Mouse (Mus musculus): ENCODE results near the gene Taok1.
"Not testable (repeated sequence)": the region's sequence is repeated elsewhere in the genome, so short reads cannot be mapped to it uniquely, and the experiment has no call there.

Gene Taok1

GRCm38 (mm10) chr11:77607538-77608455 lies at the start of gene Taok1:
Gene Taok1, minus strand, starts transcription at chr11:77607815.
- DNase-seq (ENCODE audit: low read depth, low spot score): peak; percentile 99

GRCm38 (mm10) chr11:77653406-77654190 lies 46.0 kb upstream of the Taok1 start:
- DNase-seq (ENCODE audit: low read depth, low spot score): not testable (repeated sequence)

GRCm38 (mm10) chr11:77652484-77652883 lies 44.9 kb upstream of the Taok1 start:
- DNase-seq (ENCODE audit: low read depth, low spot score): no peak

- DNase-seq (ENCODE audit: low read depth, low spot score): no peak
Measured at GRCm38 (mm10) chr11:77648878-77649277, 41.3 kb upstream of the Taok1 start.

GRCm38 (mm10) chr11:77645481-77645880 lies 37.9 kb upstream of the Taok1 start:
- DNase-seq (ENCODE audit: low read depth, low spot score): peak; percentile 68

GRCm38 (mm10) chr11:77641390-77641789 lies 33.8 kb upstream of the Taok1 start:
- no peak for DNase-seq (ENCODE audit: low read depth, low spot score)

- DNase-seq (ENCODE audit: low read depth, low spot score): peak; percentile 90
Measured at GRCm38 (mm10) chr11:77630257-77630670, 22.6 kb upstream of the Taok1 start.

GRCm38 (mm10) chr11:77629476-77629875 lies 21.9 kb upstream of the Taok1 start:
- peak; percentile 70 for DNase-seq (ENCODE audit: low read depth, low spot score)

- no peak for DNase-seq (ENCODE audit: low read depth, low spot score)
Measured at GRCm38 (mm10) chr11:77626596-77627535, 19.3 kb upstream of the Taok1 start.

GRCm38 (mm10) chr11:77625061-77625855 lies 17.6 kb upstream of the Taok1 start:
- peak; percentile 83 for DNase-seq (ENCODE audit: low read depth, low spot score)

- DNase-seq (ENCODE audit: low read depth, low spot score): peak; percentile 96
Measured at GRCm38 (mm10) chr11:77624441-77625060, 16.9 kb upstream of the Taok1 start.

- DNase-seq (ENCODE audit: low read depth, low spot score): peak; percentile 45
Measured at GRCm38 (mm10) chr11:77624002-77624401, 16.4 kb upstream of the Taok1 start.

GRCm38 (mm10) chr11:77621902-77622535 lies 14.4 kb upstream of the Taok1 start:
- no peak for DNase-seq (ENCODE audit: low read depth, low spot score)

GRCm38 (mm10) chr11:77615084-77615624 lies 7.5 kb upstream of the Taok1 start:
- DNase-seq (ENCODE audit: low read depth, low spot score): no peak

- DNase-seq (ENCODE audit: low read depth, low spot score): peak; percentile 75
Measured at GRCm38 (mm10) chr11:77606835-77607537, 629 bp downstream of the Taok1 start.

- no peak for DNase-seq (ENCODE audit: low read depth, low spot score)
Measured at GRCm38 (mm10) chr11:77606469-77606834, 1.2 kb downstream of the Taok1 start.

- no peak for DNase-seq (ENCODE audit: low read depth, low spot score)
Measured at GRCm38 (mm10) chr11:77597266-77597665, 10.3 kb downstream of the Taok1 start.

GRCm38 (mm10) chr11:77591388-77591787 lies 16.2 kb downstream of the Taok1 start:
- DNase-seq (ENCODE audit: low read depth, low spot score): no peak

- DNase-seq (ENCODE audit: low read depth, low spot score): no peak
Measured at GRCm38 (mm10) chr11:77590801-77591200, 16.8 kb downstream of the Taok1 start.

All from brain, adult 2 months (tissue).